Mouse (Mus musculus) intestine, embryonic 15.5 days (tissue): Measurements from ENCODE around the gene Zfp827. TPM values are rescaled to one million over a fixed set of nuclear protein-coding genes. Genes with fewer than 3 reads are reported as not detected.

ENCODE experiments used
- ATAC-seq: fragments of 200-750 bp; cut with Nextera tagmentation; 2 replicates; pipeline ENCODE4 v1.8.0; 2017; ENCODE audit warnings: moderate TSS enrichment, moderate library complexity
- H3K27ac ChIP-seq: fragments of 300-500 bp; sonication (generic); 2 replicates; pipeline ENCODE4 v1.5.1; 2015; ENCODE audit warnings: mild to moderate bottlenecking, inconsistent platforms
- H3K27me3 ChIP-seq: fragments of 300-500 bp; sonication (generic); replicated peaks from 2 replicates; pipeline ENCODE4 v1.6.1; 2015; ENCODE audit warnings: inconsistent platforms
- H3K36me3 ChIP-seq: fragments of 300-500 bp; sonication (generic); 2 replicates; pipeline ENCODE4 v1.6.1; 2015; ENCODE audit warnings: inconsistent platforms
- H3K4me1 ChIP-seq: fragments of 300-500 bp; sonication (generic); replicated peaks from 2 replicates; pipeline ENCODE4 v1.6.1; 2015; ENCODE audit warnings: inconsistent platforms
- H3K4me2 ChIP-seq: fragments of 300-500 bp; sonication (generic); replicated peaks from 2 replicates; pipeline ENCODE4 v1.6.1; 2015; ENCODE audit warnings: mild to moderate bottlenecking, inconsistent platforms
- H3K4me3 ChIP-seq: fragments of 300-500 bp; sonication (generic); replicated peaks from 2 replicates; pipeline ENCODE4 v1.5.1; 2015; ENCODE audit warnings: inconsistent platforms
- H3K9ac ChIP-seq: fragments of 300-500 bp; sonication (generic); 2 replicates; pipeline ENCODE4 v1.6.1; 2015; ENCODE audit warnings: inconsistent platforms
- H3K9me3 ChIP-seq: fragments of 300-500 bp; sonication (generic); 2 replicates; pipeline ENCODE4 v1.6.1; 2016; ENCODE audit warnings: inconsistent platforms
- WGBS: fragments of 180-500 bp; shearing (Covaris S2); methylation state at CpG from one replicate; pipeline ENCODE4 v1.1.7; 2015; 5-methylcytosine and 5-hydroxymethylcytosine counted together
- polyA plus RNA-seq: library from polyadenylated mRNA; unstranded; fragments of >200 nt; fragmentation: Nextera tagmentation; extraction: Ambion mirVana; gene quantifications from 2 replicates; pipeline ENCODE4 v1.2.1, GENCODE M21; 2015

Zfp827 gene
- polyA plus RNA-seq, 1 experiment from 2014 or later, result 6.5 TPM

- no peak overlapping the region for H3K4me2 ChIP-seq
- no peaks in the 10 kb centered on the region for H3K9me3 ChIP-seq
- ATAC-seq, result no peak
- 0 out of 2 replicates have a peak, but pooled peaks cover 2% of the 10 kb centered on the region for H3K36me3 ChIP-seq
- no peak overlapping the region for H3K27ac ChIP-seq
- H3K4me3 ChIP-seq, result no peak overlapping the region
- WGBS, result 60% methylated on average over 11 of the region's 11 CpGs
- no peak overlapping the region for H3K9ac ChIP-seq
- no peaks in the 10 kb centered on the region for H3K4me1 ChIP-seq
- no peaks in the 10 kb centered on the region for H3K27me3 ChIP-seq
Measured at GRCm38 (mm10) chr8:79096970-79097369, 68.7 kb downstream of the Zfp827 start.

GRCm38 (mm10) chr8:79102707-79103106, 74.5 kb downstream of the Zfp827 start:
- H3K4me3 ChIP-seq, result no peak overlapping the region
- H3K36me3 ChIP-seq, result no peaks in the 10 kb centered on the region
- H3K4me2 ChIP-seq, result no peak overlapping the region
- no peak overlapping the region for H3K9ac ChIP-seq
- ATAC-seq, result 0 out of 2 replicates have a peak, but pooled peaks have one; percentile 5
- H3K27me3 ChIP-seq, result no peaks in the 10 kb centered on the region
- H3K27ac ChIP-seq, result no peak overlapping the region
- peaks cover 31% of the 10 kb centered on the region for H3K4me1 ChIP-seq
- no peaks in the 10 kb centered on the region for H3K9me3 ChIP-seq
- 56% methylated on average over 4 of the region's 4 CpGs for WGBS

- no peak for ATAC-seq
- H3K27ac ChIP-seq, result peak overlapping the region; percentile 80; the same call in 1 of the 2 replicates
Measured at GRCm38 (mm10) chr8:79103185-79103878, 75.1 kb downstream of the Zfp827 start.

GRCm38 (mm10) chr8:79103923-79104580, 75.8 kb downstream of the Zfp827 start:
- H3K4me1 ChIP-seq, result peaks cover 31% of the 10 kb centered on the region
- H3K4me2 ChIP-seq, result peak overlapping the region; percentile 28
- 40% methylated on average over 9 of the region's 9 CpGs for WGBS
- no peak overlapping the region for H3K4me3 ChIP-seq
- ATAC-seq, result peak; percentile 87
- H3K9ac ChIP-seq, result no peak overlapping the region
- H3K9me3 ChIP-seq, result no peaks in the 10 kb centered on the region
- H3K36me3 ChIP-seq, result peaks cover 3% of the 10 kb centered on the region; the same call in 1 of the 2 replicates
- no peaks in the 10 kb centered on the region for H3K27me3 ChIP-seq
- peak overlapping the region; percentile 80 for H3K27ac ChIP-seq

More at GRCm38 (mm10) chr8:79103185-79103878, 75.1 kb downstream of the Zfp827 start:
- H3K27me3 ChIP-seq, result no peaks in the 10 kb centered on the region
- H3K4me3 ChIP-seq, result no peak overlapping the region
- 69% methylated on average over 14 of the region's 14 CpGs for WGBS
- H3K4me2 ChIP-seq, result peak overlapping the region; percentile 28; the same call in 1 of the 2 replicates
- H3K4me1 ChIP-seq, result peaks cover 31% of the 10 kb centered on the region
- no peaks in the 10 kb centered on the region for H3K9me3 ChIP-seq
- H3K9ac ChIP-seq, result no peak overlapping the region
- H3K36me3 ChIP-seq, result no peaks in the 10 kb centered on the region

GRCm38 (mm10) chr8:79104634-79105033, 76.4 kb downstream of the Zfp827 start:
- H3K36me3 ChIP-seq, result peaks cover 3% of the 10 kb centered on the region; the same call in 1 of the 2 replicates
- peaks cover 31% of the 10 kb centered on the region for H3K4me1 ChIP-seq
- WGBS, result 42% methylated on average over 9 of the region's 9 CpGs
- H3K27me3 ChIP-seq, result no peaks in the 10 kb centered on the region
- no peak overlapping the region; the same call in 1 of the 2 replicates for H3K4me2 ChIP-seq
- H3K4me3 ChIP-seq, result no peak overlapping the region
- H3K9ac ChIP-seq, result no peak overlapping the region
- peak; percentile 71 for ATAC-seq
- peak overlapping the region; percentile 68 for H3K27ac ChIP-seq
- H3K9me3 ChIP-seq, result no peaks in the 10 kb centered on the region

GRCm38 (mm10) chr8:79105186-79105585, 76.9 kb downstream of the Zfp827 start:
- no peak overlapping the region; the same call in 1 of the 2 replicates for H3K4me2 ChIP-seq
- H3K36me3 ChIP-seq, result peaks cover 3% of the 10 kb centered on the region; the same call in 1 of the 2 replicates
- ATAC-seq, result no peak
- WGBS, result 38% methylated on average over 10 of the region's 10 CpGs
- no peak overlapping the region for H3K4me3 ChIP-seq
- H3K27ac ChIP-seq, result peak overlapping the region; percentile 68; the same call in 1 of the 2 replicates
- H3K4me1 ChIP-seq, result peaks cover 31% of the 10 kb centered on the region
- H3K27me3 ChIP-seq, result no peaks in the 10 kb centered on the region
- H3K9ac ChIP-seq, result no peak overlapping the region
- no peaks in the 10 kb centered on the region for H3K9me3 ChIP-seq

- Histone ChIP-seq H3K9ac (no peak overlapping the region), H3K27ac (no peak overlapping the region), H3K4me2 (no peak overlapping the region), H3K9me3 (no peaks in the 10 kb centered on the region), H3K4me1 (no peaks in the 10 kb centered on the region), H3K36me3 (peaks cover 3% of the 10 kb centered on the region; the same call in 1 of the 2 replicates), H3K4me3 (no peak overlapping the region), H3K27me3 (no peaks in the 10 kb centered on the region)
- no peak for ATAC-seq
- 72% methylated on average over 8 of the region's 8 CpGs for WGBS
Measured at GRCm38 (mm10) chr8:79111461-79111860, 83.2 kb downstream of the Zfp827 start.

- H3K27ac ChIP-seq, result no peak overlapping the region
- WGBS, result 89% methylated on average over 18 of the region's 18 CpGs
Measured at GRCm38 (mm10) chr8:79112480-79112879, 84.2 kb downstream of the Zfp827 start.

GRCm38 (mm10) chr8:79113533-79113932, 85.3 kb downstream of the Zfp827 start:
- H3K9ac ChIP-seq, result no peak overlapping the region
- H3K27me3 ChIP-seq, result no peaks in the 10 kb centered on the region
- no peak overlapping the region for H3K4me2 ChIP-seq
- H3K36me3 ChIP-seq, result peaks cover 8% of the 10 kb centered on the region; the same call in 1 of the 2 replicates
- ATAC-seq, result no peak
- H3K9me3 ChIP-seq, result no peaks in the 10 kb centered on the region
- H3K4me1 ChIP-seq, result no peaks in the 10 kb centered on the region
- H3K4me3 ChIP-seq, result no peak overlapping the region
- 78% methylated on average over 9 of the region's 9 CpGs for WGBS
- H3K27ac ChIP-seq, result no peak overlapping the region

More at GRCm38 (mm10) chr8:79112480-79112879, 84.2 kb downstream of the Zfp827 start:
- Histone ChIP-seq H3K9ac (no peak overlapping the region), H3K4me2 (no peak overlapping the region), H3K27me3 (no peaks in the 10 kb centered on the region), H3K4me1 (no peaks in the 10 kb centered on the region), H3K9me3 (no peaks in the 10 kb centered on the region), H3K4me3 (no peak overlapping the region), H3K36me3 (peaks cover 3% of the 10 kb centered on the region; the same call in 1 of the 2 replicates)
- ATAC-seq, result 0 out of 2 replicates have a peak, but pooled peaks have one; percentile 36

- Histone ChIP-seq H3K4me3 (no peak overlapping the region), H3K9me3 (no peaks in the 10 kb centered on the region), H3K4me2 (no peak overlapping the region), H3K9ac (no peak overlapping the region), H3K27ac (no peak overlapping the region), H3K4me1 (no peaks in the 10 kb centered on the region), H3K27me3 (no peaks in the 10 kb centered on the region), H3K36me3 (peaks cover 5% of the 10 kb centered on the region; the same call in 1 of the 2 replicates)
- 76% methylated on average over 6 of the region's 6 CpGs for WGBS
- no peak for ATAC-seq
Measured at GRCm38 (mm10) chr8:79114561-79114960, 86.3 kb downstream of the Zfp827 start.

- Histone ChIP-seq H3K4me3 (no peak overlapping the region), H3K9ac (no peak overlapping the region), H3K27ac (no peak overlapping the region), H3K36me3 (peaks cover 8% of the 10 kb centered on the region; the same call in 1 of the 2 replicates), H3K4me2 (no peak overlapping the region), H3K4me1 (no peaks in the 10 kb centered on the region), H3K27me3 (no peaks in the 10 kb centered on the region), H3K9me3 (no peaks in the 10 kb centered on the region)
- ATAC-seq, result no peak
- 83% methylated on average over 7 of the region's 7 CpGs for WGBS
Measured at GRCm38 (mm10) chr8:79116436-79116835, 88.2 kb downstream of the Zfp827 start.

- no peaks in the 10 kb centered on the region for H3K4me1 ChIP-seq
- H3K9ac ChIP-seq, result no peak overlapping the region
- H3K4me2 ChIP-seq, result no peak overlapping the region
- no peak overlapping the region for H3K4me3 ChIP-seq
- peaks cover 8% of the 10 kb centered on the region; the same call in 1 of the 2 replicates for H3K36me3 ChIP-seq
- H3K9me3 ChIP-seq, result no peaks in the 10 kb centered on the region
- no peaks in the 10 kb centered on the region for H3K27me3 ChIP-seq
- WGBS, result 90% methylated on average over 7 of the region's 7 CpGs
- no peak overlapping the region for H3K27ac ChIP-seq
- ATAC-seq, result no peak
Measured at GRCm38 (mm10) chr8:79117711-79118110, 89.5 kb downstream of the Zfp827 start.
